Mouse (Mus musculus) lung, postnatal 0 days (tissue): ENCODE data around the gene Olfml2b. TPM values are rescaled to one million over a fixed set of nuclear protein-coding genes. Genes with fewer than 3 reads are reported as not detected.

Source experiments
- ATAC-seq: fragments of 200-750 bp; cut with Nextera tagmentation; 2 replicates; pipeline ENCODE4 v1.8.0; 2017; ENCODE audit warnings: moderate library complexity
- DNase-seq: peaks from one replicate; pipeline ENCODE4 v3.0.0-alpha.2; 2016; ENCODE audit warnings: low spot score
- H3K27ac ChIP-seq: fragments of 300-500 bp; sonication (generic); 2 replicates; pipeline ENCODE4 v1.5.1; 2014; ENCODE audit warnings: antibody characterized with exemption, mild to moderate bottlenecking, low read length, mixed read lengths
- H3K27me3 ChIP-seq: fragments of 300-500 bp; sonication (generic); replicated peaks from 2 replicates; pipeline ENCODE4 v1.6.1; 2014; ENCODE audit warnings: low read length, mixed read lengths; ENCODE audit not compliant: insufficient read depth
- H3K36me3 ChIP-seq: fragments of 300-500 bp; sonication (generic); 2 replicates; pipeline ENCODE4 v1.6.1; 2014; ENCODE audit warnings: low read length, mixed read lengths; ENCODE audit not compliant: insufficient read depth
- H3K4me1 ChIP-seq: fragments of 300-500 bp; sonication (generic); 2 replicates; pipeline ENCODE4 v1.6.1; 2014; ENCODE audit warnings: antibody characterized with exemption, low read depth, low read length, mixed read lengths; ENCODE audit not compliant: insufficient read depth
- H3K4me2 ChIP-seq: fragments of 300-500 bp; sonication (generic); replicated peaks from 2 replicates; pipeline ENCODE4 v1.6.1; 2014; ENCODE audit warnings: low read depth, mild to moderate bottlenecking, low read length, moderate library complexity, mixed read lengths
- H3K4me3 ChIP-seq: fragments of 300-500 bp; sonication (generic); 2 replicates; pipeline ENCODE4 v1.5.1; 2014; ENCODE audit warnings: low read depth, low read length
- H3K9ac ChIP-seq: fragments of 300-500 bp; sonication (generic); replicated peaks from 2 replicates; pipeline ENCODE4 v1.6.1; 2014; ENCODE audit warnings: low read depth, mild to moderate bottlenecking
- H3K9me3 ChIP-seq: fragments of 300-500 bp; sonication (generic); 2 replicates; pipeline ENCODE4 v1.6.1; 2016; ENCODE audit warnings: low read length, mixed read lengths
- CTCF ChIP-seq: IDR thresholded peaks from 2 replicates; pipeline ENCODE4 v1.5.1; 2016; ENCODE audit warnings: antibody characterized with exemption, mild to moderate bottlenecking
- EP300 ChIP-seq: IDR thresholded peaks from 2 replicates; pipeline ENCODE4 v1.6.1; 2016; ENCODE audit warnings: antibody characterized with exemption, mild to moderate bottlenecking, control low read depth
- WGBS: fragments of 180-500 bp; shearing (Covaris S2); extraction: QIAGEN DNeasy Blood & Tissue Kit; methylation state at CpG from one replicate; pipeline ENCODE4 v1.1.7; 2014; 5-methylcytosine and 5-hydroxymethylcytosine counted together
- polyA plus RNA-seq: library from polyadenylated mRNA; unstranded; fragments of >200 nt; fragmentation: Nextera tagmentation; extraction: Ambion mirVana; gene quantifications from 2 replicates; pipeline ENCODE4 v1.2.1, GENCODE M21; 2015

Gene Olfml2b
- polyA plus RNA-seq, 1 experiment from 2014 or later: 26.0 TPM

DNA sequence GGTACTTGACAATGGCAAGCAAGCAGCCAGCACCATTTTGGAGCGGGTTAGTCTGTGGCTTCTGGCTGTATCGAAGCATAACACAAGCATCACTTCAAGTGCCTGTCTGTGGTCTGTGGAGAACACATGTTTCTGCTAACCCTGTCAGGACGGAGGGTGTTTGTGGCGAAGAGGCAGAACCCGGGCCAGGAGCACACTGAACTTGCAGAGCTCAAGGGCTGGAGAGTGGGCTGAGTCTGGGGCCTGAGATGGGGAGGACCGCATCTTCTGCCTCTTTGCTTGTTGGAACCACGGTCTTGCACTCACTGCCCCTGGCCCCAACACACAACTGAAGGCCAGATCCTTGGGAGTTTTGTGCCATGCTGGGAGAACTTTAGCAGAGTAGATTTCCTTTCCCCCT is 34.5 kb upstream of the Olfml2b start:
- no peaks in the 10 kb centered on the region for H3K4me1 ChIP-seq
- H3K36me3 ChIP-seq: no peaks in the 10 kb centered on the region
- no peaks in the 10 kb centered on the region for H3K27me3 ChIP-seq
- no peak overlapping the region for H3K4me2 ChIP-seq
- no peaks in the 10 kb centered on the region for H3K9me3 ChIP-seq
- no peak overlapping the region for H3K4me3 ChIP-seq
- TF ChIP-seq CTCF (no peak), EP300 (no peak)
- no peak overlapping the region for H3K27ac ChIP-seq
- no peak overlapping the region for H3K9ac ChIP-seq
- 67% methylated on average over 7 of the region's 7 CpGs for WGBS
- no peak for DNase-seq
- no peak for ATAC-seq

DNA sequence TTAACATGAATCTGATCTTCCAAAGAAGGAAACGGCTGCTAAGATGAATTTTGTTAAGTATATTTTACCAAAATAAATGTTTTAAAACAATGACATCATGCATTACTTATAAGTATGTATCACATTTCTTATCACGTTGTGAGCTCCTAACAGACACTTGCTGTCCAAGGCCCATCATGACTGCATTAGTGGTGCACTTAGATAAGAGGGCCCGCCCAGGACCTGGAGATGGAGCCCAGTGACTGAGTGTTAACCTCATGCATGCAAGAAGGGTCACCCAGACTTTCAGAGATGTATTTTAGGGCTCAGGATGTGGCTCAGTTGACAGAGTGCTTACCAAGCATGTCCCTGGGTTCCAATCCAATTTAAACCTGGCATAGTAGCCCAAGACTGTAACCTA is 34.0 kb upstream of the Olfml2b start:
- TF ChIP-seq EP300 (no peak), CTCF (no peak)
- ATAC-seq (no peak), DNase-seq (no peak)
- no peak overlapping the region for H3K4me3 ChIP-seq
- no peaks in the 10 kb centered on the region for H3K27me3 ChIP-seq
- WGBS: 61% methylated on average over 3 of the region's 3 CpGs
- H3K4me1 ChIP-seq: no peaks in the 10 kb centered on the region
- no peaks in the 10 kb centered on the region for H3K9me3 ChIP-seq
- H3K36me3 ChIP-seq: no peaks in the 10 kb centered on the region
- H3K4me2 ChIP-seq: no peak overlapping the region
- no peak overlapping the region for H3K9ac ChIP-seq
- no peak overlapping the region for H3K27ac ChIP-seq

DNA sequence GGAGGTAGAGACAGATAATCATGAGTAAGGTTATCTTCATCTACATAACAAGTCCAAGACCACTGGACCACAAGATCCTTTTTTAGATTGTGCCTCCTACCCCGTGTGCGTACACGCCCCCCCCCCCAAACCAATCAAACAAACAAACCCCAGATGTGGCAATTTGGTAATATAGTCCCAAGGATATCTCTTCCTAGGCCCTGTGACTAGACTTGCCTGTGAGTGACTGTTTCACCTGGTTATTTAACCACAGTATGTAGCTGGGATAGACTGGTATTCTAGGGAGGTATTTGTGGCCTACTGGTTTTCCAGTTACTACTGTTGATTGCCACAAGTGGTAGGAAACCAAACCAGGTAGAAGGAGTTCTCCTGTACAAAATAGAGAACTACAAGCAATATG is 33.6 kb upstream of the Olfml2b start:
- DNase-seq (no peak), ATAC-seq (no peak)
- WGBS: 92% methylated on average over 3 of the region's 3 CpGs
- TF ChIP-seq CTCF (no peak), EP300 (no peak)
- no peak overlapping the region for H3K4me3 ChIP-seq
- H3K27ac ChIP-seq: no peak overlapping the region
- no peaks in the 10 kb centered on the region for H3K9me3 ChIP-seq
- no peaks in the 10 kb centered on the region for H3K4me1 ChIP-seq
- H3K4me2 ChIP-seq: no peak overlapping the region
- H3K36me3 ChIP-seq: no peaks in the 10 kb centered on the region
- no peak overlapping the region for H3K9ac ChIP-seq
- no peaks in the 10 kb centered on the region for H3K27me3 ChIP-seq

DNA sequence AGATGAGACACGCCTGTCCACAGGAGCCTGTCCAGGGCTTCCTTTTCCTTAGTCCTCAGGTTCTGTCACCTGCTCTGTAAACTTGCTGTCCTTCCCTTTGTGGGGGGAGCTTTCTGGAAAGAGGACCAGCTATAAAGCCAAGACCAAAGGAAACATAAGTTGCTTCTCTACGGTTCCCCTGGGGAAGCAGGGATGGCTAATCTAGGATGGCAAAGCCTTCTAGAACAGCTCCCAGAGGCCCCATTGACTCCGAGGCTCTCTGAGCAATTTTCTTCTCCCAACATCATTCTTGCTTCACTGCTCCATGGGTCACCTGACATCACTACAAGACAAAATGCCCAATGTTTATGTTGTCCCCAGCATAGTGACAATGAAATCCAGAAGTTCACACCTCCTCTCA is 32.7 kb upstream of the Olfml2b start:
- DNase-seq (no peak), ATAC-seq (no peak)
- no peak for TF ChIP-seq CTCF
- no peak for TF ChIP-seq EP300
- H3K27ac ChIP-seq: no peak overlapping the region
- no peak overlapping the region for H3K9ac ChIP-seq
- H3K4me1 ChIP-seq: no peaks in the 10 kb centered on the region
- H3K4me2 ChIP-seq: no peak overlapping the region
- no peaks in the 10 kb centered on the region for H3K36me3 ChIP-seq
- no peaks in the 10 kb centered on the region for H3K27me3 ChIP-seq
- H3K4me3 ChIP-seq: no peak overlapping the region
- WGBS: 90% methylated on average over 3 of the region's 3 CpGs
- no peaks in the 10 kb centered on the region for H3K9me3 ChIP-seq

DNA sequence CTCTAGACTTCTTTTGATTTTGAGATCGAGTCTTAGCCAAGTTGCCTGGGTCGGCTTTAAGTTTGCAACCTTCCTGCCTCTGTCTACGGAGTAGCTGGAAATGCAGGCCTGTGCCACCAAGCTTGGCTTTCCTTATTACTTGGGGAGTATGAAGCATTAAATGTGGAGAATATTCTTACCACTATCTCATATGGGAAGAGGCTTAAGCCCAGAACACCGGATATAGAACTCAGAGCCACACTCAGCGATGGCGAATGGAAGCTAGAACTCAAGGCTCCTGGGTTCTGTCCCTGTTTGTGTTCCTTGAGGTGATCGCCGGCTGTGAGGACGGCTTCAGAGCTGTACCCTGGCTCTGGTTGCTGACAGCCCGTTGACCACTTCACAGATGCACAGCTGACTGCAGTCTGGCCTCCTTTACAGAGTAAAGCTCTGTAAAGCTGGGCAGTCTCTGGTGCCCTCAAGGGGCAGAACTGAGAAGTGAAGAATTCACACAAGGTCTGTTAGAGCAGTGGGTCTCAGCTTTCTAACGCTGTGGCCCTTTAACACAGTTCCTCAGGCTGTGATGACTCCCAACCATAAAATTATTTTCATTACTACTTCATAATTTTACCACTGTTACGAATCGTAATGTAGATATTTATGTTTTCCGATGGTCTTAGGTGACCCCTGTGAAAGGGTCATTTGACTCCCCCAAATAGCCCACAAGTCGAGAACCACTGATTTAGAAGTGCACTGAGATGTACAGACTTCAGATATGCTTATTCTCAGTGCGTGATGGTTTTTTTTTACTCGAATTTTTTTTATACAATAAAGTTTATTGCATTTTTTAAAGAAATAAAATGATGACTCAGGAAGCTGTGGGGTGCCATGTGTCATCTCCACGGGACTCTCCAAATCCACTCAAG is 31.1 kb upstream of the Olfml2b start:
- DNase-seq: peak; percentile 84
- no peak for TF ChIP-seq EP300
- TF ChIP-seq CTCF: peak; percentile 98
- H3K9ac ChIP-seq: no peak overlapping the region

DNA sequence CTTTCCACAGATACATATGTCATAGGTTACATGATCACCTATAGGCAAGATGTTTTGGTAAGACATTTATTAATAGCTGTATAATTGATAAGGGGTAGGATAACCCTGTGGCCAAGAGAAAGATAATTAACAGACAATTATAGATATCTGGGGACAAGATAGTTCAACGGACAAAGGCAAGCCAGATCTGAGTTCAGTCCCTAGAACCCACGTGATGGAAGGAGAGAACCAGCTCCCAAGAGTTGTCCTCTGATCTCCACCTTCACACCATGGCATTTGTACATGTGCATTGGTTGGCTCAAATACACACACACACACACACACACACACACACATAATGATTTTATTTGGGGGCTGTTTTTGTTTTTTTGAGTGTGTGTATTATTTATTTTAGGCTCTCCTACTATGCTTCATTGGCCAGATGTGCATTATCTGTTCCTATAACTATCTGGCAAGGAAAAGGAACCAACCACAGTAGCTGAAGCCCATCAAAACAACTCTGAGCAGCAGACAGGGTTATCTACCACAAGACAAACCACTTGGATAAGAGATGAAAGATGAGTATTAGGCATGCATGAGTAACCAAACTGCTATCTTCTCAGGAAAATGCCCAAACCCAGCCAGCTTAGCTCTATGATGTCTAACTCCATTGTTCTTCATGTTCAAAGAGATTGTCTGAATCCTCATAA is 24.5 kb upstream of the Olfml2b start:
- DNase-seq (no peak), ATAC-seq (no peak)
- Histone ChIP-seq H3K27ac (no peak overlapping the region), H3K9me3 (no peaks in the 10 kb centered on the region; the same call in 1 of the 2 replicates), H3K4me2 (no peak overlapping the region), H3K4me3 (no peak overlapping the region), H3K9ac (no peak overlapping the region), H3K4me1 (no peaks in the 10 kb centered on the region), H3K27me3 (no peaks in the 10 kb centered on the region), H3K36me3 (no peaks in the 10 kb centered on the region)
- 63% methylated on average over 2 of the region's 2 CpGs for WGBS
- TF ChIP-seq CTCF (no peak), EP300 (no peak)

More for the DNA sequence above, 31.1 kb upstream of the Olfml2b start:
- Histone ChIP-seq H3K4me1 (no peaks in the 10 kb centered on the region), H3K4me2 (no peak overlapping the region), H3K27me3 (no peaks in the 10 kb centered on the region), H3K9me3 (no peaks in the 10 kb centered on the region), H3K36me3 (no peaks in the 10 kb centered on the region), H3K4me3 (no peak overlapping the region), H3K27ac (no peak overlapping the region)
- WGBS: 53% methylated on average over 18 of the region's 18 CpGs
- peak; percentile 94 for ATAC-seq
